Comparison of ENCODE assay signal across 12 mouse cellular contexts in the genomic region with DNA sequence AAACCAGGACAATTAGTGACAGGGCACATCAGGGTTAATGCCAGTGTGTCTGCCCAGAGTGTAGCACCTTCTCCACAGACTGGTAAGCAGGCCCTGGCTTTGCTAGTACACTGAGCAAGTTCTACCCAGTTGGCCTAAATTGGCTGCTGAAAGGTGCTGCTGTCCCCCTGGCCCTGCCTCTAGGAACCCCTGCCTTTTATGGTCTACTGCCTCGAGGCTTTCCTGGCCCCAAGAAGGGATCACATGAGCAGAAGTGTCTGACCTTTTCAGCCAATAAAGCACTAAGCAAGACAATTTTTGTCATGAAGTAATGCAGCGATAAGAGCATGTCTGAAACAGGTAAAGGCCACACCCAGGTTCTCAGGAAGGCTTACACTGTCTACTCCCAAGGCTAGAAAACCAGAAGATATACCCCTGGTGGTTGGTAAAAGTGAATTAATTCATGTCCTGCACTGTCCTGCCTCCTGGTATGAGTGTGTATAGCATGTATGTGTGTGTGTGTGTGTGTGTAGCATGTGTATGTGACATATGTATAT. TPM values are rescaled to one million over a fixed set of nuclear protein-coding genes. Genes with fewer than 3 reads are reported as not detected.
DNase-seq lines count a peak whose midpoint lies in the region; ATAC-seq and TF ChIP-seq lines count a peak whose summit lies in the region.
"Had no signal": no experiment of that assay in that cellular context is flagged by ENCODE, and none has a peak within 500 bp of the region (broad histone marks: within the 10 kb centered on the region; RNA-seq: fewer than 3 reads in every experiment).

No protein-coding gene starts in this region.

- 72% methylated on average over 2 of the region's 2 CpGs for WGBS in hindbrain, embryonic 10.5 days
- WGBS in hindbrain, embryonic 11.5 days: 56% methylated on average over 2 of the region's 2 CpGs
- 52% methylated on average over 2 of the region's 2 CpGs for WGBS in thymus, adult 2 months
- WGBS in kidney, postnatal 0 days: 39% methylated on average over 2 of the region's 2 CpGs
- WGBS in stomach, postnatal 0 days: 32% methylated on average over 2 of the region's 2 CpGs

- no peak for DNase-seq in hindbrain, embryonic 10.5 days (ENCODE audit: low spot score)
- DNase-seq in hindbrain, embryonic 11.5 days (ENCODE audit: low spot score): no peak
- no peak for DNase-seq in thymus, adult 2 months
- no peak for DNase-seq in thymus, postnatal 25 days
- no peak for DNase-seq in kidney, postnatal 0 days (ENCODE audit: low spot score)
- DNase-seq in stomach, postnatal 0 days (ENCODE audit: low spot score): no peak
- DNase-seq in urinary bladder, postnatal 36 days (ENCODE audit: low spot score in 2 of 2): no peak
- DNase-seq in retina, postnatal 1 day: no peak
- DNase-seq: cerebellum, adult 9-10 months had no signal

- no peak overlapping the region for H3K4me3 ChIP-seq in hindbrain, embryonic 10.5 days
- no peak overlapping the region for H3K4me3 ChIP-seq in hindbrain, embryonic 11.5 days (ENCODE audit: low read depth, low read length)
- H3K4me3 ChIP-seq in thymus, adult 2 months (ENCODE audit: control insufficient read depth, insufficient read depth, low read length): no peak overlapping the region
- no peak overlapping the region for H3K4me3 ChIP-seq in kidney, postnatal 0 days (replicated peaks; ENCODE audit: low read depth, low read length)
- H3K4me3 ChIP-seq in stomach, postnatal 0 days (ENCODE audit: low read depth, low read length): no peak overlapping the region
- H3K4me3 ChIP-seq: forebrain, embryonic 15.5 days; limb, embryonic 13.5 days; myocyte had no signal

- H3K9ac ChIP-seq in hindbrain, embryonic 11.5 days (ENCODE audit: low read depth, low read length): no peak overlapping the region
- no peak overlapping the region for H3K9ac ChIP-seq in kidney, postnatal 0 days (ENCODE audit: low read depth, low read length)
- no peak overlapping the region for H3K9ac ChIP-seq in stomach, postnatal 0 days (ENCODE audit: low read length)
- H3K9ac ChIP-seq: forebrain, embryonic 15.5 days; limb, embryonic 13.5 days had no signal

- no peak for ATAC-seq in hindbrain, embryonic 11.5 days (ENCODE audit: low FRiP score)
- ATAC-seq in kidney, postnatal 0 days (replicated peaks; ENCODE audit: low FRiP score, low read depth): no peak
- no peak for ATAC-seq in stomach, postnatal 0 days (ENCODE audit: low FRiP score, low TSS enrichment)
- ATAC-seq: forebrain, embryonic 15.5 days had no signal

- no peak for TF ChIP-seq POLR2A in thymus, adult 2 months (IDR thresholded peaks at IDR 0.05; ENCODE audit: control insufficient read depth, extremely low read depth, insufficient read depth, low read length, poor library complexity)

- TF ChIP-seq EP300 in stomach, postnatal 0 days (optimal IDR thresholded peaks at IDR 0.05): no peak

- H3K9me3 ChIP-seq in hindbrain, embryonic 10.5 days: no peaks in the 10 kb centered on the region
- H3K9me3 ChIP-seq in hindbrain, embryonic 11.5 days (ENCODE audit: control insufficient read depth, low read length): no peaks in the 10 kb centered on the region
- H3K9me3 ChIP-seq in kidney, postnatal 0 days (replicated peaks; ENCODE audit: low read length): no peaks in the 10 kb centered on the region
- H3K9me3 ChIP-seq in stomach, postnatal 0 days (ENCODE audit: control insufficient read depth, low read length): no peaks in the 10 kb centered on the region
- H3K9me3 ChIP-seq: forebrain, embryonic 15.5 days; limb, embryonic 13.5 days had no signal

- no peak for TF ChIP-seq CTCF in thymus, adult 2 months (IDR thresholded peaks at IDR 0.05; ENCODE audit: borderline replicate concordance, control insufficient read depth, extremely low read depth, insufficient read depth, low read length, poor library complexity)
- no peak for TF ChIP-seq CTCF in kidney, postnatal 0 days (IDR thresholded peaks at IDR 0.05; ENCODE audit: low read depth)
- TF ChIP-seq CTCF in stomach, postnatal 0 days (IDR thresholded peaks at IDR 0.05; ENCODE audit: low read depth): 0 out of 2 replicates have a peak, but pooled peaks have one; percentile 2

- H3K4me2 ChIP-seq in hindbrain, embryonic 11.5 days (replicated peaks; ENCODE audit: low read depth, low read length): no peak overlapping the region
- no peak overlapping the region for H3K4me2 ChIP-seq in kidney, postnatal 0 days (ENCODE audit: low read length)
- H3K4me2 ChIP-seq in stomach, postnatal 0 days (replicated peaks; ENCODE audit: low read depth): no peak overlapping the region
- H3K4me2 ChIP-seq: forebrain, embryonic 15.5 days; limb, embryonic 13.5 days had no signal

- 0 out of 2 replicates have a peak overlapping the region, but pooled peaks have one; percentile 18 for H3K27ac ChIP-seq in hindbrain, embryonic 10.5 days
- H3K27ac ChIP-seq in hindbrain, embryonic 11.5 days (ENCODE audit: low read depth, low read length): no peak overlapping the region
- H3K27ac ChIP-seq in thymus, adult 2 months (ENCODE audit: control insufficient read depth, insufficient read depth, low read length): 0 out of 2 replicates have a peak overlapping the region, but pooled peaks have one; percentile 13
- peak overlapping the region; percentile 70 for H3K27ac ChIP-seq in kidney, postnatal 0 days
- 0 out of 2 replicates have a peak overlapping the region, but pooled peaks have one; percentile 40 for H3K27ac ChIP-seq in stomach, postnatal 0 days (replicated peaks)
- H3K27ac ChIP-seq: forebrain, embryonic 15.5 days; limb, embryonic 13.5 days had no signal

- H3K27me3 ChIP-seq in hindbrain, embryonic 10.5 days (ENCODE audit: insufficient read depth, poor library complexity, severe bottlenecking): no peaks in the 10 kb centered on the region
- no peaks in the 10 kb centered on the region for H3K27me3 ChIP-seq in hindbrain, embryonic 11.5 days (ENCODE audit: control insufficient read depth, insufficient read depth, low read length)
- H3K27me3 ChIP-seq in thymus, adult 2 months (ENCODE audit: control insufficient read depth, insufficient read depth, low read length): no peaks in the 10 kb centered on the region
- H3K27me3 ChIP-seq in kidney, postnatal 0 days (ENCODE audit: insufficient read depth, low read length): no peaks in the 10 kb centered on the region
- H3K27me3 ChIP-seq in stomach, postnatal 0 days (ENCODE audit: control insufficient read depth, insufficient read depth, low read length): no peaks in the 10 kb centered on the region
- H3K27me3 ChIP-seq: forebrain, embryonic 15.5 days; limb, embryonic 13.5 days had no signal

- peaks cover 26% of the 10 kb centered on the region for H3K36me3 ChIP-seq in hindbrain, embryonic 10.5 days
- no peaks in the 10 kb centered on the region for H3K36me3 ChIP-seq in hindbrain, embryonic 11.5 days (ENCODE audit: control insufficient read depth, insufficient read depth, low read length)
- peaks cover 21% of the 10 kb centered on the region for H3K36me3 ChIP-seq in thymus, adult 2 months (ENCODE audit: control insufficient read depth, insufficient read depth, low read length)
- peaks cover 12% of the 10 kb centered on the region for H3K36me3 ChIP-seq in kidney, postnatal 0 days (ENCODE audit: insufficient read depth, low read length)
- no peaks in the 10 kb centered on the region for H3K36me3 ChIP-seq in stomach, postnatal 0 days (ENCODE audit: control insufficient read depth, insufficient read depth, low read length)

- peaks cover 33% of the 10 kb centered on the region for H3K4me1 ChIP-seq in hindbrain, embryonic 10.5 days (replicated peaks)
- no peaks in the 10 kb centered on the region for H3K4me1 ChIP-seq in hindbrain, embryonic 11.5 days (replicated peaks; ENCODE audit: control insufficient read depth, insufficient read depth, low read length)
- H3K4me1 ChIP-seq in thymus, adult 2 months (replicated peaks; ENCODE audit: control insufficient read depth, insufficient read depth, low read length): peaks cover 37% of the 10 kb centered on the region
- peaks cover 15% of the 10 kb centered on the region; the same call in 1 of the 2 replicates for H3K4me1 ChIP-seq in kidney, postnatal 0 days (replicated peaks; ENCODE audit: insufficient read depth, low read length)
- H3K4me1 ChIP-seq in stomach, postnatal 0 days (replicated peaks; ENCODE audit: control insufficient read depth, insufficient read depth): peaks cover 18% of the 10 kb centered on the region; the same call in 1 of the 2 replicates
- H3K4me1 ChIP-seq: forebrain, embryonic 15.5 days had no signal

RNA-seq across cellular contexts. Expression of a gene that starts 8.9 kb away (rescaled TPM):
- polyA plus RNA-seq in hindbrain, embryonic 10.5 days (2016; fragmentation: Nextera tagmentation; extraction: Ambion mirVana): 0.25 and 0.35 TPM in 2 replicates
- polyA plus RNA-seq in hindbrain, embryonic 11.5 days (2014; fragmentation: Nextera tagmentation; extraction: Ambion mirVana): 0.50 and 0.82 TPM in 2 replicates
- 0.24 and 0.31 TPM in 2 replicates for polyA plus RNA-seq in thymus, adult 2 months (2012; rRNA removed)
- 0.37 TPM in 1 of 2 replicates, not detected in the other for polyA plus RNA-seq in kidney, postnatal 0 days (2015; fragmentation: Nextera tagmentation; extraction: Ambion mirVana)
- polyA plus RNA-seq in stomach, postnatal 0 days (2015; fragmentation: Nextera tagmentation; extraction: Ambion mirVana): 0.13 and 0.22 TPM in 2 replicates
- polyA plus RNA-seq: limb, embryonic 13.5 days had no signal

RNA-seq across cellular contexts. Expression of a gene that starts 10.3 kb away (rescaled TPM):
- polyA plus RNA-seq in hindbrain, embryonic 10.5 days (2016; fragmentation: Nextera tagmentation; extraction: Ambion mirVana): 70.8 and 71.3 TPM in 2 replicates
- polyA plus RNA-seq in hindbrain, embryonic 11.5 days (2014; fragmentation: Nextera tagmentation; extraction: Ambion mirVana): 47.2 and 50.3 TPM in 2 replicates
- 56.4 and 58.1 TPM in 2 replicates for polyA plus RNA-seq in thymus, adult 2 months (2012; rRNA removed)
- polyA plus RNA-seq in kidney, postnatal 0 days (2015; fragmentation: Nextera tagmentation; extraction: Ambion mirVana): 39.0 and 40.2 TPM in 2 replicates
- 24.6 and 27.2 TPM in 2 replicates for polyA plus RNA-seq in stomach, postnatal 0 days (2015; fragmentation: Nextera tagmentation; extraction: Ambion mirVana)

RNA-seq across cellular contexts. Expression of a gene that starts 15.5 kb away (rescaled TPM):
- 16.8 and 37.2 TPM in 2 replicates for polyA plus RNA-seq in hindbrain, embryonic 10.5 days (2016; fragmentation: Nextera tagmentation; extraction: Ambion mirVana)
- 76.6 and 87.5 TPM in 2 replicates for polyA plus RNA-seq in hindbrain, embryonic 11.5 days (2014; fragmentation: Nextera tagmentation; extraction: Ambion mirVana)
- polyA plus RNA-seq in thymus, adult 2 months (2012; rRNA removed): 290 and 304 TPM in 2 replicates
- 34.7 and 39.0 TPM in 2 replicates for polyA plus RNA-seq in kidney, postnatal 0 days (2015; fragmentation: Nextera tagmentation; extraction: Ambion mirVana)
- 18.4 and 22.0 TPM in 2 replicates for polyA plus RNA-seq in stomach, postnatal 0 days (2015; fragmentation: Nextera tagmentation; extraction: Ambion mirVana)

RNA-seq across cellular contexts. Expression of a gene that starts 18.5 kb away (rescaled TPM):
- 1.9 and 2.9 TPM in 2 replicates for polyA plus RNA-seq in hindbrain, embryonic 10.5 days (2016; fragmentation: Nextera tagmentation; extraction: Ambion mirVana)
- 1.8 and 1.9 TPM in 2 replicates for polyA plus RNA-seq in hindbrain, embryonic 11.5 days (2014; fragmentation: Nextera tagmentation; extraction: Ambion mirVana)
- polyA plus RNA-seq in thymus, adult 2 months (2012; rRNA removed): 24.2 and 27.3 TPM in 2 replicates
- 3.3 and 3.7 TPM in 2 replicates for polyA plus RNA-seq in kidney, postnatal 0 days (2015; fragmentation: Nextera tagmentation; extraction: Ambion mirVana)
- polyA plus RNA-seq in stomach, postnatal 0 days (2015; fragmentation: Nextera tagmentation; extraction: Ambion mirVana): 2.6 and 2.9 TPM in 2 replicates

RNA-seq across cellular contexts. Expression of a gene that starts 30.3 kb away (rescaled TPM):
- 0.26 and 0.68 TPM in 2 replicates for polyA plus RNA-seq in hindbrain, embryonic 10.5 days (2016; fragmentation: Nextera tagmentation; extraction: Ambion mirVana)
- polyA plus RNA-seq in hindbrain, embryonic 11.5 days (2014; fragmentation: Nextera tagmentation; extraction: Ambion mirVana): 0.08 and 0.71 TPM in 2 replicates
- 0.32 and 0.55 TPM in 2 replicates for polyA plus RNA-seq in thymus, adult 2 months (2012; rRNA removed)
- polyA plus RNA-seq in kidney, postnatal 0 days (2015; fragmentation: Nextera tagmentation; extraction: Ambion mirVana): 1.6 and 2.5 TPM in 2 replicates
- 0.18 and 0.34 TPM in 2 replicates for polyA plus RNA-seq in stomach, postnatal 0 days (2015; fragmentation: Nextera tagmentation; extraction: Ambion mirVana)
